Mouse (Mus musculus) cerebellum, postnatal 4 days (tissue): ENCODE measurements around the gene Wdr17.

Experiments used
- DNase-seq, 2 experiments: peaks; one replicate each; pipeline ENCODE4 v3.0.0; 2022; ENCODE audit warnings: low spot score in 2 of 2, mixed read lengths in 1 of 2

The Wdr17 gene

DNA sequence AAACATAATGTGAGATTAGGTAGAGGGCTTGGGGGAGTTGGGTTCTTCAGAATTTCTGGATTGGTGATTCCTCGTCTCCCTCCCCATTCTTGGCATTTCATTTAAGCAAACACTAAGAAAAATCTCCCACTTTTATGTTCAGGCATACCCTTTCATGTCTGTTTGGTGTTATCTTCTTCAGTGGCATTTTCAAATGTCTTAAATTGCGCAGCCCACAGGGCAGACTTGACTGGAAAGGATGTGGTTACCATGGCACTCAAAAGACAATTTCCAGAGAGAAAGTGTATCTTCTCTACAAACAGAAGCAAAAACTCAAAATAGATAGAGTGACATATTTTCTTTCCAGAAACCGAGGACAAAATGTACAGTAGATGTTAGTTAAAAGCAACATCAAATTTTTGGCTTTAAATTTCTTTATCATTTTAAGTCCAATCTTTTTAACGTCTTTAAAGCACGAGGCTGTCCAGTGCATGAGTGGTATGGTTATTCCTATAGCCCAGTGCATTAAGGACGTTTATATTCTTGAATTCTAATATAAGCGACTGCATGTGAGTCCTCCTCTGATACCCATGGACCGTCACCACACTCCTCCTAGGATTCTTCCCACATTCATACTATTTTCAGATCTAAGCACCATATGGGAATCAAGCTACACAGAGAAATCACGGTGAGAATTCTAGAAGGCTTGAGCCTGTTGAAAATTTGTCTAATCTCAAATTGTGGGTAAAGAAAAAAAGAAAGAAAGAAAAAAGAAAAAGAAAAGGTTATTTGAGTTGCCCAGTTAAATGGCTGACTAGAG, at the start of gene Wdr17:
TSS of gene Wdr17 (minus strand) at position 198 of the 799 bp plus-strand sequence.
- no peak for DNase-seq

DNA sequence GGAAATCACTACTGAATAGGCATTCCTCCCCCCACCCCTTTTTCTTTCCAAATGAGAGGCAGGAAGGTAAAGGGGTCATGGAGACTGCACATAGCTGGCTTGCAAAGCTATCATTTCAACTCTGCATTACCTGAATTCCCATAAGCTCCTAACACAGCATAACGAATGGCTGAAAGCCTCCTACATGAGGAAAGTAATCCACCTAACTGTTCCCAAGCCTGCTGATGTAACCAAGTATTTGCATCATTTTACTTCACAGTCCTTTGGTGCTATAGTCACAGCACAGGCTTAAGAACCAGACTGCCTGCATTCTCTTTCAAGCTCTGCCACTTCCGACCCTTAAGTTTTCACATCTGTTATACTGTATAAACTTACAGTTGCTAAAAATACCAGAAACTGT, 45.3 kb upstream of the Wdr17 start:
- no peak for DNase-seq

DNA sequence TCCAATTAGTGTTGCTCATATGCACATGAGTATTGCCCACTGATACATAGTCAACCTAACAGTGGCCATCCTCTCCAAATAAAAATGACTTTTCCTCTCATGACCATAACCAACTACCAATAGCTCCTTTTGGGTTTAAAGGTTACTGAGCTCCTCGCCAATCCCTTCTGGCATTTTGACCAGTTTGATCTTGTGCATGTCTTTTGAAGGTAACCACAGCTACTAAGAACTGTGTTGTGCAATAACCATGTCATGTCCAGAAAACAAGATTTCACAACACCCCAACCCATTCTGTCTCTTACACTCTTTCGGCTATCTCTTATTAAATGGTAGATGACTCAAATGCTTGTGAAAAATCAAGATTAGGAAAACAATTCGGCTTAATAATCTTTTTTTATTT, 38.0 kb upstream of the Wdr17 start:
- no peak for DNase-seq

DNA sequence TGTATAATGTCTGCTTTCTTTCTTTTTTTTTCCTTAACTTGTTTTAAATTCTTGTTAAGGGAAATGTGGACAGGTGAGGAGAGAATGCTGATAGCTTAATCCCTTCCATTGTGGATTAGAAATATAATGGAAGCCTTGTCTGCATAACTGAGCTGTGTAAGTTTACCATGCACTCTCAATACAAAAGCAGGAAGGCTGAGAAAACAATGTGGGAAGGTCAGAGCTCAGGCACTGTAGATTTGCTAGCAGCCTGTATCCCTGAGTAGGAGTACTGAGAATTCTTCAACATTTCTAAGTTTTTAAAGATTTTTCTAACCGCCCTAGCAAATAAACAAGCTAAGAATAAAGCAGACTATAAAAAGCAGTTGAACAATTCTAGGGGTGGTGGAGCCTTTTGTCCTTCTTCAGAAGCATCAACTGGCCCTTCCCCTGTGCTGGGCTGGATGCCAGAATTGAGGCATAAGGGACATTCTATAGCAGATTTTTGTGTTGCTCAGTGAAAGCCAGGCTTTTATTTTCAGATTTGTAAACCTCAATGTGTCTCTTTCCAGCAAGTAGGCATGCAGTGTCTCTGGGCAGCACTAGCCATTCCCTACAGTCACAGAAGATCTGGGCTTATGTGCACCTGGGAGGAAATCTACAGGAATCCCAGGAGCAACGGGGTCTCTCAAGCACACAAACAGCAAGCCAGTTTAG, 35.3 kb upstream of the Wdr17 start:
- DNase-seq: no peak

DNA sequence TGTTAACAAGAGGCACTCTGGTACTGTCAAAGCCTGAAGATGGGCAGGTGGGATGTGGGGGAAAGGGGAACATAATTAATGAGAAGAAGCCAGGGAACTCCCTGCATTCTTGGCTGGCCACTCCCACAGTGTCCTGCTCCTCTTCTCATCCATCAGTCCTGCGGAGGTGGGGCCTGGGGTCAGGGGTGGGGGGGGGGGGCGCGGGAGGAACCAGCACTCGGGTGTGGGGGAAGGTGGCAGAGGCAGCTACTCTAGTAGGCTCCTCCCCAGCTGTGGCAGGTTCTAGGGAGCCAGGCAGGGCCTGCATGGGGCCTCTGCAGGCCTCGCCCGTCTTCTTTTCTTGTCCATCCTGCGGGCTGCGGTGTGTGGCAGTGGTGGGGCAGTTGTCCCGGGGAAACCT, 30.7 kb upstream of the Wdr17 start:
- DNase-seq: no peak

DNA sequence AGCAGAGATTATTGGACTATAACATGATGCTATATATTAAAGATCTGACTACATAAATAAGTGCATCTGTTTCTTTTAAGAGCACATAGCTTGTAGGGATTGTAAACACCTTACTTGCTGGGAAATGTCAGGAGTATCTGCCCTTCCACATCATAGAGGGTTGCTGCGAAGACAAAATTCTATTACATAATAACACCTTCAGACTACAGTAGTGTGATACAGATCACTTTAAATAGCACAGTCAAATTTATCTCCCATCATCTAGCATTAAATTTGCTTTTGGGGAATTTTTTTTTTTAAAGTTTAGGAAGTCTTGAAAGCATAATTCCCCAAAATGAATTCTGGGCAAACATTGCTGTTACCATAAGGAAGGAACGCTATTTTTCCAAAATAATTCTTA, 25.9 kb upstream of the Wdr17 start:
- DNase-seq: no peak

DNA sequence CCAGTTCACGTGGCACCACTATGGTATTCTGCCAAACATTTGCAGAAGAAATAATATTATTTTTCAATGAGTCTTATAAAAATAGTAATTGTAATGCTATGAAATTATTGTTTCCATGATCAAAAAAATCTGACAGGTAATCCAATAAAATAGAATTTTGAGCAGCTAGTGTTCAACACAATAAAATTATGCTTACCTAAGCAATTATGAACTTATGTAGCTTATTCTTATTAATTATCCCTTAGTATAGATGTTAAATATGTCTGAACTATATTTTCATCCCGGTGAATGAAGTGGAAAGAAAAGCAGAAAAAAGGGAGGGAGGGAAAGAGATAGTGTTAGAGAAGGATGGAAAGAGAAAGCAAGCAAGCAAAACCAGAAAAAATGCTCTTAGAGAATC, 12.5 kb upstream of the Wdr17 start:
- no peak for DNase-seq

DNA sequence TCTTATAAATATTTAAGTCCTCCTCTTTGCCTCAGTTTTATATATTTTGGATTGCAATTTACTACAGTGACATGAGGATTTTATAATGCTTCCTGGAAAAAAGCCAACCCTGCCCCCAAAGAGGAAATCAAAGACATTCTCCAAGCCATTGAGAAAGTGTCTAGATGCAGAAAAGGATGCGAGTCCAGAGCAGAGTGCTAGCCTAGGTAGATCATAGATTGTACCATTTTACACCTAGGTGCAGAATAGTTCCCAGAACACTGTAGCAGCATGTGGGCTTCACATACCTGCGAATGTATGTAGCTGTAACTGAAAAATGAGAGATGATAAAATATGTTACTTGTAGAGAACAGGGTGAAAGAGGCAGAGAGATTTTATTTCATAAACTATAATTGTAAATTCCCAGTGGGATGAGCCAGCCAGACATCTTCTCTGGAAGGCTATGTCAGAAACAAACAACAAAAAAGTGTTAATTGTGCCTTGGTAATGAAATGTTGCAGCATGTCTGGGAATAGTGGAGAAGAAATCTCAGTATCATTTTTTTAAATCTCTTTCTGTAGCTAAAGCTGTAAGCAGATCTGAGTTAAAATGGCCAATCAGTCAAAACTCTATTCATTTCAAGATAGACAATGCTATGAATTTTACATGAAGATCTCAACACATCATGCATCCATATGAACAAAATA, 7.8 kb upstream of the Wdr17 start:
- no peak for DNase-seq

DNA sequence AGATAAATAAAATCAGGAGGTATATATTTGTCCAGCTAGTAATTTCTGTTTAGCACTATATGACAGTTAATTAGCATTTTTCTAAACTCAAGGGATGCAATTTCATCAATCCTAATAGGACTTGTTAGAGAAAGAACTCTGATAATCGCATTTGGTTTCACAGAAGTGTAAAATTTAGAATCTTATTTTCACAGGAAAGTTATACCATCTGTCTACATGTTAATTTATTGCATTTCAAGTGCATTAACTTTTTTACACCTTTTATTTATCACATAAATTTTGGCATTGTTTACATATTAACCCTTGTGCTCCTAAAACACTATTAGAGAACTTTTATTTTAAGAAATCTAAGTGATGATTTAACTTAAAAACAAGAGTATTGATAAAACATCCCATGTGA, 7.2 kb upstream of the Wdr17 start:
- no peak for DNase-seq

DNA sequence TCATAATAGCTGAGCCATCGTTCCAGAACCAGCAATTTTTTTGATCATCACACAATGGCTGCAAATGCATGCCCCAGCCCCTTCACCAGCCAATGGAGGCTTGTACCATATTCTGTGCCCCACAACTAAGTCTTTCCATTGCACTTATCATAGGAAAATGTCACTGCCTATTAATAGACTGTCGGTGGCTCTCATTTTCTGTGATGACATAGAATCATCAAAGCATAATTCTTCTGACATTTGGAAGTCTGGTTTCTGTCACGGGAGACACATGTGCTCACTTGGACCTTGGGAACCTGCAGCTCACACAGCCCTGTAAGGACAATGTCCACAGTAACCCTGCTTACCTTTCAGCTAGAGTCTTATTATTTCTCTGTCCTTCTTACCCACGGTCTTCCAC, 424 bp downstream of the Wdr17 start:
- DNase-seq: no peak

DNA sequence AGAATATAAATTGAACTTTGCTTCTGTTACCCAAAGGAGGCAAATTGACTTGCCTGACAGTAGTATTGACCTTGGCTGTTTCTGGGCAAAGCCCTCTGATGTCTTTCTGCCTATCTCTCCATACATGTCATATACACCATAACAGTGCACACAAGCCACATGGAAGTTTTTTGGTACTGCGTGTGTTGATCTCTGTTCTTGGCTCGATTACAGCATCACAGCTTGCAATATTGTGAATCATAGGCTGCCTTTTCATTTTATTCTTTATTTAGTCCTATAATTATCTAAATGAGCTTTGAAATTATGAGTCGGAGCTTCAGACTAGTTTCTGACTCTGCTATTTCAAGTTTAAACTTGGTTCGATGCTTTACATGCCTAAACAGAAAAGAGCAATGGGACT, 10.5 kb downstream of the Wdr17 start:
- DNase-seq: no peak

DNA sequence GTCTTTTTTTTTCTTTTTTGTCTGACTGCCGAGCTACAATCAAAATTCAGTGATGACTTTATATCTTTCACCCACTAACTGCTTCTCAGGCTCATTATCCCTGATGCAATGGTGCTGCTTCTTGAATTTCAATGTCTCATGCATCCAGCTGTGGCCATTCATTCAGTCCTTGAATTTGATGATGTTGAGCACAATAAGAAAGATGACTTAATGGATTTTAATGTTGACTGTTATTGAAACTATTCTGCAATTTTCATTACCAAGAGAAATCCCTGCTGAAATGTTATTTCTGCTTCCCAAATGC, 22.3 kb downstream of the Wdr17 start:
- DNase-seq: no peak

DNA sequence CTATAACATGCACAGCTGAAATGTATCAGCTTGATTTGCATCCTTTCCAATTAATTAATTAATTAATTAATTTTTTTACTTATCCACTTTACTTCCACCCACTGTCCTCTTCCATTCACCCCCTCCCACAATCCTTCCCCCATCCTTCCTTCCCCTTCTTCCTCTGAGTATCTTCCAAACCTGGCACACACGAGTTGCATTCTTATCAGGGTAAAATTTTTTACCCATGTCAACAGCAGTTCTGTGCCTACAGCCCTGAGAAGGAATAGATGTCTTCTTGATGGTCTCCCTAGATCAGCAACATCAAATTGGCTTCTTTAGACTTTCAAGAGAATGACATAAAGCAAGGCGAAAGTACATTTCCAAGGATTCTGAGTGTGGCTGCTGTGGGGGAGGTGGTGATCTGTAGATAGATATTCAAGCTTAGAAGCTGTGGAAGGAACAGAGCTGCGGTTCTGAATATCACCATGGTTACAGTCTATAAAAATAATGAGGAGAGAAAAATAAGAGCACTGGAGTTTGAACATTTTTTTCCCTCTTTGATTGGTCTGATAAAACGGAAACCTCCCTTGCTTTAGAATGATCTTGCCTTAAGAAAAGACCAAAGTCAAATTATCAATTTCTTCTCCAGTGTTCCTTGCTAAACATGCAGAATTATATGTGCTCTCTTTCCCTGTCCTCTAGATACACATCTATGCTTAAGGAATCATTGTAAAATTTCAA, 22.8 kb downstream of the Wdr17 start:
- no peak for DNase-seq

DNA sequence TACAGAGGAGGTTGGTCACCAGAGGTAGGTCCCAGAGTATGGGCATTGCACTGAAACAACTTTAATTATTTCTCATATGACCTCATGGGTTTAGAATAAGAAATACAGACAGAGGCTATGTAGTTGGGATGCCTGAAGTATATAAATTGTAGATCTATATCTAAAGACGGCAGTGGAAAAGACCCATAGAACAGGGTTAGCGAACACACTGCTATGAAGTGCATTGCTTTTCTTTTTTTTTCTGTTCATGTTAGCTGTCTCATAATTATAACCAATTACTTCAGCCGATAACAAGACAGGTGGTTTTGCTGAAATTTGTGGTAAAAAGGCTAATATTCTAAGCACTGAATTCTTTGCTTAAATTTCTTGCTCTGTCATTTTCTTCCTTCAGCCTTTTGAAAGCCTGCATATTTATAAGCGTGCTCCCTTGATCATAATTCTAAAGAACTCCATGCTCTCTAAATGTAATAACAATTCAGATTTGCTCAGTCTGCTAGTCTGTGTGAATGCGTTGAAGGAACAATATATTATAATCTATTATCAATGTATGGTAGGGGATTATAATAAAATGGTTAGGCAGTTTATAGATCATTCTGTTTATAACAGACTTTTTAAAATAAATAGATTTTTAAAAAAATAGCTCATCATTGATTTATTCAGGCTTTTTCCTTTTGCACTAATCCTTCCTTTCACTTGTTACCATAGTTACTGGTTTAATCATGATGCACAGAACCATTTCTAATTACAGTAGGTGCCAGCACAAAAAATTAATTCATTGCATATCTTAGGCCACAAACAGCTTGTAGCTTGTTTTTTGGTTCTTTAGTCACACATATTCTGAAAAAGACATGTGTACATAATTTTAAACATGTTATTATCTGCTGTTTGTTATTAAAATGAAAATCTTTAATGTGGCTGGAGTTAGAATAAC, 50.7 kb downstream of the Wdr17 start:
- DNase-seq: no peak

DNA sequence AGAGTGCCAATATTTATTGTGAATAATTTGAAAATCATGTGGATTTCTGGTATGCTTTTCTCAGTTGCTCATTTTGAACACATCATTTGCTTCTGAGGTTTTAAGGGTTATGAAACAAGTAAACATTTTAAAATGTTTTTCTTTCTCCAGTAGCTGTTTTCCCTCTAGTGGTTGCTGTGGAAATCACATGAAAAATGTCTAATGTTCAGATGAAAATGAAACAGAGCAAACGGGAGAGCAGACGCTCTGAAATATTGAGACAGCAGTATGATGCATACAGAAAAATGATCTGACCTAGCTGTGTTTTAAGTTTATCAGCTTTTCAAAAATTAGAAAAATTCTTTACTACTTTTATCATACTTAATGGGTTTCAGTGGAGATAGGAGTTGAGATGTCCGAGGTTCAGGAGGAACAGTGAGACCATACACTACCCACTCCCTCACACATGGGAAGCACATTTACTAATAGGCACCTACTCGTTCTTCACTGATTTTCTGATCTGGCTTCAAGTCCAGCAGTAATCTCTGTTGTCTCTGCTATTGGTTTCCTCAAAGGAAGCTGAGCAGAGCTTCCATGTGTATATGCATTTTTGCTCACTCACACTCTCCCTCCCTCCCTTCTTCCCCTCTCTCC, 57.1 kb downstream of the Wdr17 start:
- no peak for DNase-seq

DNA sequence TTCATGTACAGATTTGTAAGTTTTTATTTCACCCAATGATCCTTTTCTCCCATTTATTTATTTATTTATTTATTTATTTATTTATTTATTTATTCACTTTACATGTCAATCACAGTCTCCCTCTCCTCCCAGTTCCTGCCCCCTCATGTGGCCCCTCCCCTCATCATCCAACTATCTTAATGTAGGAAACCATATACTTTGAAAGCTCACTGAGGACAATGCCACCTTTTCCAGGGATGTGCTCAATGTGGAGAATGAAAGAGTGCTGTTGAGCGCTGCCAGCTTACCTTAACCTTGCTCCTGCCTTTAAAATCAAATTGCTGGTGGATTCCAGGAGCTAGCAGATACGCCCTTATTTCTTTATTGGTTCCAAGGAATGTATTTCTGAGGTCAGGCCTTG, 59.0 kb downstream of the Wdr17 start:
- DNase-seq: no peak

DNA sequence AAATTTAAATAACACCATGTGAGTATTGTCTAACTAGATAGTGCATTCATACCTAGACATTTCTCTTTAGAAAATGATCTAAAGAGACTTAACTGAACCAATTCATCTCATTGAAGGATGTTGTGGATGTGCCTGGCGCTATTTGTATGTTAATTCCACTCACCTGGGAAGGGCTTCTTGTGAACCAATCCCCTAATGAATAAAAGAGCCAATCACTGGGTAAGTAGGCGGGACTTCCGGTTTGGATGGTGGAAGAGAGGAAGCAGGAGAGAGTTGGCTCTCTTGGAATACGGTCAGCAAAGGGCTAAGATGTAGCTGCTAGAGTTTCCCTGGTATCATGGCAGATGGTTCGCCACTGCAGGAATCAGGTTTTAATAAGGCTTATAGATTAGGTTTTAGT, 64.0 kb downstream of the Wdr17 start:
- no peak for DNase-seq

DNA sequence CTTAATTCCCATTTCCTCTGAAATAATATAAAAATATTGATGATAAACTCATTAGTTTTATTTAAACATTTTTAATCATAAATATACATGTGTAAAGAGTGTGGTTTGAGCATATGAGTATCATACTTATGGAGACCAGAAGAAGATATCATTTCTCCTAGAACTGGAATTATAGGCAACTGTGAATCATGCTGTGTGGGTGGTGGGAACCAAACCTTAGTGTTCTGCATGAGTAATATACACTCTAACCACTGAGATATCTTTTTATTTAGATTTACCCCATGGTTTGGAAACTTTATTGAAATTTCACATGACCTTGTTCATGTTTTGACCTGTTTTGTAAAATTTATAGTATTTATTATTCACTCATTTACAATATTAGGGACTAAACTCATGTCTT, 68.3 kb downstream of the Wdr17 start:
- DNase-seq: no peak

DNA sequence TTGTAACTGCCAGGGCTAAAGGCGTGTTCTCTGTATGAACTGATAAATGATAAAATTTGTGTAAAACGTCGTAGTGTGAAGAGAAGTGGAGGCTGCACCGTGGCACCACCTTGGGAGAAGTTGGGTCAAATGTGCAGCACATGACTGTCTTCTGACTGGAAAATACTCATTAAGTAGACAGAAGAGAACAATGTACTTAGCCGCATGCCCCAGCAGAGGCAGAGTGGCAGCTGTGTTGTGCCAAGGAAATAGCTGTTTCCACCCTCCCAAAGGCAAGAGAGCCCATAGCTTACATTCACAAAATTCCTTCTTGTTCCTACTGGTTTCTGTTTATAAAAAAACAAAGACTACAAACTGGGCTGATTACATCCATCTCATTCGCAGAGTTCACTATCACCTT, 78.8 kb downstream of the Wdr17 start:
- DNase-seq: no peak

DNA sequence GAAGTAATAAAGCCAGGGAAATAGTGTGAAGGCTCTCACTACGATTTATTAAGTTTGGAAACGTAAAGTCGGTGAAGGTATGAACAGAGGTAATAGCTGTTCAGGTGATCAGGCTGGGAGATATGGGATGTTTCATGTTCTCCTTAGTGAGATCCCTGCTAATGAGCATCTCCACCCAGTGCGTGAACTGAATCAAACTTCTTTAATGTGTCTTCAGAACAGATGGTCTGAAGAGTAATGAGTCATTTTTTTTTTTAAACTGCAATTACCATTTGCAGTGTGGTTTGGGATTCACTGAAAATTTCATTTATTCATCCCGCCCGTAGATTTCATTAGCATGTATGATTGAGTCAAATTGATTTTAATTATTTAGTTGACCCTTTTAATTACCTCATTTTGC, 80.8 kb downstream of the Wdr17 start:
- no peak for DNase-seq

DNA sequence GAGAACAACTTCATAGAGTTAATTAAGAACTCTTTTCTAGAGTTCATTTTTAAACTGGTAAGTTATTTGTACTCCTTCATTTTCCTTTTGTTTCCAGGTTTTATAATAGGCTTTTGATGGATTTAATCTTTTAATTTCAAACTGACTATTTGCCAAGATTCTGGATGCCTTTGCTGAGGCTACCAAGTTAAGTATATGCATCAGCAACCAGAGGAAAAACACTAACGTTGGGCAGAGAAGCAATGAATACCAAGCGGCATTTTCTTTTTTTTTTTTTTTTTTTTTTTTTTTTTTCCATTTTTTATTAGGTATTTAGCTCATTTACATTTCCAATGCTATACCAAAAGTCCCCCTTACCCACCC, 94.3 kb downstream of the Wdr17 start:
- DNase-seq: no peak
